Mouse (Mus musculus): ENCODE results near the gene Fam122b.

DNA sequence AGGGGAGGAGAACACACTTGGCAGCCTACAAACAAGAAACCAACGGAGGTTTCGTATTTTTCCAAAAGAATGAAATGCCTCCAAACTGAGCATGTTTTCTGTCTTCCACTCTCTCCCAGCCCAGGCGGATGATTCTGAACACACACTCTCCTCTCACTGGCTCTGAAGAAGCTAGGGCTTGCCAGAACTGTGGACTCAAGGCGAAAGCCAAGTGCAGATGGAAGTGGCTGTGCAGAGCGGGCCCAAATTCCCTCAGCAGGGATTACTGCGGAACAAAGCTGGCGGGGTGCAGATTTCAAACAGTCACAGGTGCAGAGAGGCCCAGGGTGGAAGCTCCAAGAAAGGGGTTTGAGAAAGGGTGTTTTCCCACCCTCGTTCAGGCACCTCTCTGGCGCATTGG lies 48.8 kb downstream of the Fam122b start:
- no peak for TF ChIP-seq POLR2A (IDR thresholded peaks at IDR 0.05; ENCODE audit: low read depth, low read length)
- TF ChIP-seq CTCF (IDR thresholded peaks at IDR 0.05; ENCODE audit: extremely low read depth, insufficient read length, insufficient replicate concordance, low read depth, low read length), result no peak

Data from small intestine, adult 2 months (tissue).